Mouse (Mus musculus) adrenal gland, postnatal 36 days (tissue): ENCODE data around the gene Scamp2. TPM values are rescaled to one million over a fixed set of nuclear protein-coding genes. Genes with fewer than 3 reads are reported as not detected.

Source experiments
- DNase-seq, 2 experiments: peaks; one replicate each; pipeline ENCODE4 v3.0.0; 2021; ENCODE audit warnings: mixed read lengths in 1 of 2
- total RNA-seq, 2 experiments: library from RNA; stranded (reverse); gene quantifications; 2 replicates each; pipeline ENCODE4 v1.2.3; 2021

The Scamp2 gene
- total RNA-seq, 2 experiments from 2014 or later = 56.4 to 56.9 TPM

GRCm38 (mm10) chr9:57550126-57550862 is 10.4 kb upstream of the Scamp2 start:
- DNase-seq = peak; percentile 69 to 83

DNA sequence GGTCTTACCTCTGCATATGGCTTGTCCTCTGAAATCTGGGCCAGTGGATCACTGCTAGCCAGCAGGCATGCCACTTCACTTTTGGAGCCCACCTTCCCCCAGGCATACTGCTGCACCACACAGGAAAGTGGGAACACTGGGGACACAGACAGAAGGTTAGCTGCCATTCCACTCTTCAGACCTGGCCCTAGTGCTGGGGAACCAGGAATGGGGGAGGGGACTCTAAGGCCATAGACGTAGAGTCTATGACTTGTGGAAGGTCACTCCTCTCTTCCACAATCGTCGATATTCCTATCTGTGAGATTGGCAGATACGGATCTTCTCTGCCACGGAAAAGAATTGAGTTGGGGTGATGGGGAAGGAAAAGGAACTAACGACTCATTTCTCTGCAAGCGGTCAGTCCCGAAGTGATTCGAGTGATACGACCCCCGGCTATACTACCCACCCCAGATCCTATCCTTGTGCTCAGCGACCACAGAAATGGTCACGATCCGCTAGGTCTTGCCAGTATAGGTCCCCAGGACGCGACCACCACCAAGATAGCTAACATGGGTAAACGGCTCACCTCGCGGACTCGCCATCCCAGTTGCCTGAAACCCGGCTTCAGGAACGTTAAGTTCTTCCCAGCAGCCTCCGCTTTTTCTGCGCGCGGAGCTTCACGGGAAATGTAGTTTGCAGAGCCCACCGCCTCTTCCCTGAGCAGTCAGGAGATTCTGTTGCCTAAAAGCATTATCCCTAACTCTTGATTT is 8.4 kb upstream of the Scamp2 start, which contains the start of gene Mpi:
Gene Mpi (minus strand): TSS at position 625 of the 749 bp plus-strand sequence.
- DNase-seq = peak; percentile 82 to 85

GRCm38 (mm10) chr9:57553119-57553518 is 7.6 kb upstream of the Scamp2 start:
- DNase-seq = no peak

- DNase-seq = no peak
Measured at GRCm38 (mm10) chr9:57554753-57555152, 6.0 kb upstream of the Scamp2 start.

DNA sequence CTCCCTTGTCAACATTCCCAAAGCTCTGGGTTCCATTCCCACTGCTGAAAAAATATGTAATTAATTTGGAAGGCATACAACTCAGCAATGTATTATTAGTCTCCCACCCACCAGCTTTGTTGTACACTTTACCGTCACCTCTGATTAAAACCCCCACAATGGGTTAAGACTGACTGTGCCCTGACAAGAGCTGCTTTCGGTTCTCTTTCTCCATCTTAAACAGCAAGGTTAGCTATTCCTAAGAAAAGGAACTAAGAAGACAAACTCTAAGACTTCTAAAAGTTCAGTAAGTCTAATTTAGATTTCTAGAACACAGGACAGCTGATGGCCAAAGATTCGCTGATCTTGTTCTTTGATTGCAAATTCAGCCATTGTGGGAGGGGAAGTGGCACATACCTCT is 3.5 kb upstream of the Scamp2 start:
- DNase-seq = no peak

DNA sequence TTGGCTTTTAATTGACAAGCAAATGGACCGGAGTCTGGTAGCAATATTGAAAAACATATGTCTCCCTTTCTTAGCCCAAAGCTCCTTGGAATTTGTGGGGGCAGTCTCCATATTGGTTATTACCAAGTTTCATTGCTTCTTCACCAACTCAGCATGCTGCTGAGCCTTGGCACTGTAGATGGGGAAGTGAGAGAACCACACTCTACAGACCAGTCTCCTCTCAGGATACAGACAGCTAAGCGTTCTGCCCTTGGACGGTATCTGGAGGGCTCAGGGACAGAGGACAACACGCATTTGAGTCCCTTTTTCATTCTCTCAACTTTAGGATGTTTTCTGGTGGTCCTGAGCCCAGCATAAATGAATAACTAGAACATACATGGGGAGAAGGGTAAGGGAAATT is 2.1 kb upstream of the Scamp2 start:
- no peak for DNase-seq

DNA sequence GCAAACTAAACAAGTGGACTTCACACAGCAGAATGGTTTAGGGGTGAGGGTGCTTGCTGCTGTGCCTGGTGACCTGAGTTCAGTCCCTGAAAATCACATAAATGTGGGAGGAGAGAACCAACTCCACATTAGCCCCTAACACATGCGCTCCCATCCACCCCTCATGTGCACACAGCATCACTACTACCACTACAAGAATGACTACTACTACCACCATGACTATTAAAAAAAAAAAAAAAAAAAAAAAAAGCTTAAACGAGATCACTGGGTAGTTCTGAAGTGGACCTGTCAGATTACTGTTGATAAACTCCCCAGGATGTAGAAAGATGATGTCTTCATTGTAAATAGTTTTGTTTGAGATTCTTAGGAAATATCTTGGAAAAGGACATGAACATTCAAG is 1.2 kb upstream of the Scamp2 start:
- no peak for DNase-seq

GRCm38 (mm10) chr9:57560263-57560662 is 480 bp upstream of the Scamp2 start:
- no peak for DNase-seq

DNA sequence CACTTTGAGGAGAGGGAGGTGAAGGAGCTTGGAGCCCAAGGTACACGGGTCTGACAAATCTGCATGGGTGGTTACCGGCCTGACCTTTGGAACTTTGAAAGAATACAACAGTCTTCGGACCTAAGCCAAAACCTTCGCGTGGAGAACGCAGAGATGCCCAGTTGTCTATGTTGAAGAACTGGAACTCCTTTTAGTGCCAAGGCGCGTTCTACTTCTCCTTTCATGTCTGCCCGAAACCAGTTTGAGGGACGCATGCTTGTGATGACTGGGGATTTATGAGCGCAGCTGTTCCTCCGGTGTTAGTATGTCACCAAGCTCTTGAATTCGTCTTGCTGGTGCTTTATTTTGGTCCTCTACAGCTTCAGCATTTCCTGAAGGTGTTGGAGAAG is 962 bp downstream of the Scamp2 start:
- DNase-seq = no peak

DNA sequence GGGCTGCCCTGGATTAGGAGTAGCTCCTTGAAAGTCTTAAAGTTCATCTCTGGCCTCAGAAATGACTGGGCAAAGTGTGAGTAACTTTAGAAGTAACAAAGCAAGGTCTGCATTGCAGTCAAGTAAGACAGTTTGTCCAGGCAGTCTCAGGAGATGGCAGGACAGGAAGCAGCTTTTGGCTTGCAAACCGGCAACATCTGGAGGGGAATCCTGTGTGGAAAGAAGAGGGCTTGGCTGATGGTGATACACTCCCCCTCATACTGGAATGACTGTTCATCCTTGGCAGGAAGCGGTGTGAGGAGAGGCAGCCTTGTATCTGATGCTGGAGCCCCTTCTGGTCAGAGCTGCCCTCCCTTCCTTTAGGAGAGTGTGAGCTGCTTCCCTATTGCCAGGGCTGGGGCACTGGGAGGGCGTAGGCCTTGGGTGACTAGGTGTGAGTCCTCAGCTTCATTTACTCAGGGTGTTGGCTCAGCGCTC is 2.2 kb downstream of the Scamp2 start:
- DNase-seq = no peak

GRCm38 (mm10) chr9:57564609-57565008 is 3.9 kb downstream of the Scamp2 start:
- DNase-seq = no peak

GRCm38 (mm10) chr9:57565741-57566221 is 5.0 kb downstream of the Scamp2 start:
- no peak for DNase-seq

- no peak for DNase-seq
Measured at GRCm38 (mm10) chr9:57566846-57567245, 6.1 kb downstream of the Scamp2 start.

- no peak for DNase-seq
Measured at GRCm38 (mm10) chr9:57568500-57568899, 7.8 kb downstream of the Scamp2 start.

GRCm38 (mm10) chr9:57574397-57574796 is 13.7 kb downstream of the Scamp2 start:
- no peak for DNase-seq

GRCm38 (mm10) chr9:57575577-57575976 is 14.8 kb downstream of the Scamp2 start:
- DNase-seq = no peak

GRCm38 (mm10) chr9:57577144-57577849 is 16.6 kb downstream of the Scamp2 start:
- DNase-seq = no peak

GRCm38 (mm10) chr9:57584991-57585390 is 24.2 kb downstream of the Scamp2 start:
- DNase-seq = no peak

DNA sequence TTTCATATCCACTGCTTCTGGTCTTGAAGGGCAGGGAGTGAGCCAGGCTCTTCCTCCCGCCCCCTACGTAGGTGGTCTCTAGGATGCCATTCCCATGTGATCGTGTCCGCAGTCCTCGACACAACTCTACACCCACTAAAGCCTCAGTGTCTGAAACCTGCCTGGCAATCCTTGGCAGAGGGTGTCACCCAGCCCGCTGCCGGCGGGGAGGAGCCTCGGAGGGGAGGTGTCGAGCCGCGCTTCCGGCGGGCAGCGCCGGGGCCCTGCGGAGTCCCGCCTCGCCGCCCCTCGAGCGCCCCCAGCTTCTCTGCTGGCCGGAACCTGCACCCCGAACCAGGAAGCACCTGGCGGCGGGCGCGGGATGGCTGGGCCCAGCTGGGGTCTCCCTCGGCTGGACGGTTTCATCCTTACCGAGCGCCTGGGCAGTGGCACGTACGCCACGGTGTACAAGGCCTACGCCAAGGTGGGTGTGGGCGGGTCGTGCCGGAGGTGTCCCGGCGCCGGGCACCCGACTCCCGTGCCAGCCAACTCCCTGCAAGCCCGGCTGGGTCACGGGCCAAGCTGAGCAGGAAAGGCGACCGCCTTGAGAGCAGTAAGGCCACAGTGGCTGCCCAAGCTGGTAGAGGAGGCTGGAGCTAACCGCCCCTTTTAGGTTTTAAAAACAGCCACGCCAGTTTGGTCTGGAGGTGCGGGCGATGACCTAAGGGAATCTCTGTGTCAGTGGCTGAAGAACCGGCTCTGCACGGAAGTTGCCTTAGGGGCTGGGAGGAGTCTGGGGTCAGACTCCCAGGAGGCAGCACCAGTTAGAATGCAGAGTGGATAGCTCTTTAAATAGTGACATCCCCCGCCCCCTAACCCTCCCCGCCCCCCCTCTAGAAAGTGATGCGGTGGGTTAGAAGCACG is 28.7 kb downstream of the Scamp2 start, which contains the start of gene Ulk3:
Gene Ulk3 (plus strand): TSS at position 229 of the 903 bp plus-strand sequence.
- peak; percentile 91 to 92 for DNase-seq

GRCm38 (mm10) chr9:57590726-57591125 is 30.0 kb downstream of the Scamp2 start:
- no peak for DNase-seq

GRCm38 (mm10) chr9:57593454-57594173 is 32.9 kb downstream of the Scamp2 start:
- no peak for DNase-seq
